Mouse (Mus musculus): ENCODE data around the gene Gtf2e1. TPM values are rescaled to one million over a fixed set of nuclear protein-coding genes. Genes with fewer than 3 reads are reported as not detected.

Gene Gtf2e1
- total and polyA plus RNA-seq, 3 experiments, result 29.5 to 72.7 (median 56.0) TPM

DNA sequence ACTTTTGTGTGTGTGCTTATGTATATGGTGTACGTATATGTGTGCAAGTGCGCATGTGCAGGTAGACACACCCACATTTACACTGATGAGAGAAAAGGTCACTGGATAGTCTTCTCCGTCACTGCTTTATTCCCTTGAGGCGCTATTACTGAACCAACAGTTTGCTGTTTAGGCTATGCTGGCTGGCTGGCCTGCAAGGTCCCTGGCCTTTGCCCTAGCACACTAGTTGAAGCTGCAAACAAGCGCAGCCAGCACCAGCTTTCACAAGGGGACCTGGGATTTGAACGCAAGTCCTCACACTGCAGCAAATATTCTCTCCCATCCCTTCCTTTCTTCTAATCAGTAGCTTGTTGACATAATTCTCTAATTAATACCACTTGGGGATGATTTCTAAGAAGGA is 9.4 kb downstream of the Gtf2e1 start:
- Histone ChIP-seq H3K4me2 (ENCODE audit: insufficient read depth, low read depth, poor library complexity, severe bottlenecking) (no peak overlapping the region), H3K4me3 (replicated peaks in 1 of 3; ENCODE audit: low read depth in 2 of 3, low read length in 2 of 3, poor library complexity in 1 of 3) (no peak overlapping the region), H3K9me3 (replicated peaks; ENCODE audit: low read length) (peaks cover 3% of the 10 kb centered on the region), H3K79me2 (replicated peaks; ENCODE audit: control insufficient read depth, extremely low read depth, insufficient read depth, poor library complexity, severe bottlenecking) (peaks cover 62% of the 10 kb centered on the region), H3K4me1 (ENCODE audit: control insufficient read depth in 1 of 2, insufficient read depth in 2 of 2) (peaks cover 13 to 54% of the 10 kb centered on the region in 2 experiments), H3K27me3 (replicated peaks) (no peaks in the 10 kb centered on the region), H3K27ac (ENCODE audit: insufficient read depth, low read depth) (no peak overlapping the region), H3K36me3 (replicated peaks in 1 of 2; ENCODE audit: control insufficient read depth in 1 of 2, insufficient read depth in 1 of 2, low read length in 1 of 2) (peaks cover 42 to 81% of the 10 kb centered on the region in 2 experiments), H3K9ac (ENCODE audit: insufficient read depth, low read depth) (no peak overlapping the region)
- dilution Hi-C loops (cut with MboI; ENCODE audit: extremely low pct_ligation_motif_present, extremely low pct_unique_long_range_greater_than_20kb, low sequenced_read_pairs) (no loop called here), in situ Hi-C loops (cut with MboI; ENCODE audit: low pct_ligation_motif_present, low pct_unique_long_range_greater_than_20kb, low sequenced_read_pairs) (loop anchor here (10.0 kb wide), 1 partner anchor 155 kb away; no protein-coding TSS in a partner anchor)
- TF ChIP-seq KAT2A (IDR thresholded peaks at IDR 0.05; ENCODE audit: insufficient replicate concordance, low read length) (no peak), POLR2A (IDR thresholded peaks at IDR 0.05; ENCODE audit: low read depth, low read length) (peak; percentile 0; the same call in 1 of the 2 replicates)
- DNase-seq (ENCODE audit: extremely low read depth), result no peak

DNA sequence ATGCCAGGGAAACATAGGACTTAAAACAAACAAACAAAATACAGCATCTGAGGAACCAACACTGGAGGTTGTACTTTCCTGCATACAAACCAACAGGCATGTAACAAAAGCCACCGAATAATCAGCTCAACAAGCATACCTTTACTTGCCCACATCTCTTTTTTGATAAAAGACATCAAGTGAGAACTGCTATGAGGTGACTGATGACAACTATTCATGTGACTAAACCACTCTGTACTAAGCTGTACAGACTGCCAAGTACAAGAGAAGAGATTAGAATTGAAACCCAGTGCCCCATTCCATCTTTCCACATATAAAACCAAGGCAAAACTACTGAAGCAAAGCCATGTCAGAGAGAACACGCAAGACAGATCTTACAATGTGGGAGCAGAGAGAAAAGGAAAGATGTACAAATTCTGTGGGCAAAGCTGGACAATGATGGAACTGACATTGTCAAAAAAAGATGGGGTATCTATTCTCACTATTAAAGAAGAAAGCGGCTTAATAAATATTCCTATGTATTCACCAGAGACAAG is 12.8 kb downstream of the Gtf2e1 start:
- Histone ChIP-seq H3K36me3 (replicated peaks in 1 of 2; ENCODE audit: control insufficient read depth in 1 of 2, insufficient read depth in 1 of 2, low read length in 1 of 2) (peaks cover 58 to 87% of the 10 kb centered on the region in 2 experiments), H3K4me1 (ENCODE audit: control insufficient read depth in 1 of 2, insufficient read depth in 2 of 2) (peaks cover 0 to 28% of the 10 kb centered on the region in 2 experiments; a peak in 2 of 4 replicates)

DNA sequence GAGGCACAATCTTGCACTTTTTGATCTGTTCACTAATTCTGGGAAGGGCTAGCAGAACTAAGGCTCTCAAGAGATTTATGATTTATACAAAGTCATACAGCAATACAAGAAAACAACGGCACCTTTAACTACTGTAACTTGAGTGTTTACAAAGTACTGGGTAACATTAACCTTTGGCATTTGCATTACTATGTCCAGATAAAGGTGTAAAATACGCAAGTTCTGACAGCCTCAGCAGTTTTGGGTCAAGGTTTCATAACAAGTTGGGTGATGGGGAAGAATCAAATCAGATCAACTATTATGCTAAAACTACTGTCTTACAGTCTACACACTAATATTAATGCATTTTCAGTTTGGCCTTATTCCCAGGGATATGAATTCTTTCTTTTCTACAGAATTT is 14.5 kb downstream of the Gtf2e1 start:
- no peaks in the 10 kb centered on the region for H3K27me3 ChIP-seq (replicated peaks)
- in situ Hi-C loops (cut with MboI; ENCODE audit: low pct_ligation_motif_present, low pct_unique_long_range_greater_than_20kb, low sequenced_read_pairs) (no loop called here), dilution Hi-C loops (cut with MboI; ENCODE audit: extremely low pct_ligation_motif_present, extremely low pct_unique_long_range_greater_than_20kb, low sequenced_read_pairs) (no loop called here)
- no peak overlapping the region for H3K9ac ChIP-seq (ENCODE audit: insufficient read depth, low read depth)
- H3K9me3 ChIP-seq (replicated peaks; ENCODE audit: low read length), result peaks cover 19% of the 10 kb centered on the region
- no peak overlapping the region for H3K4me3 ChIP-seq (replicated peaks in 1 of 3; ENCODE audit: low read depth in 2 of 3, low read length in 2 of 3, poor library complexity in 1 of 3)
- DNase-seq (ENCODE audit: extremely low read depth), result no peak
- peak; percentile 66; the same call in 1 of the 2 replicates for TF ChIP-seq ZMIZ1 (IDR thresholded peaks at IDR 0.05; ENCODE audit: low read depth, low read length)
- no peak for TF ChIP-seq CTCF (conservative IDR thresholded peaks at IDR 0.05 in 1 of 2, IDR thresholded peaks at IDR 0.05 in 1 of 2; ENCODE audit: low read depth in 2 of 2, low read length in 2 of 2)
- no peak for TF ChIP-seq ELF1 (IDR thresholded peaks at IDR 0.05; ENCODE audit: low read depth, low read length)
- TF ChIP-seq SIN3A (IDR thresholded peaks at IDR 0.05; ENCODE audit: low read length), result 0 out of 2 replicates have a peak, but pooled peaks have one; percentile 34
- no peak for TF ChIP-seq RAD21 (IDR thresholded peaks at IDR 0.05; ENCODE audit: low read depth, low read length)
- TF ChIP-seq ZNF384 (IDR thresholded peaks at IDR 0.05; ENCODE audit: low read depth, low read length), result no peak
- TF ChIP-seq NRF1 (IDR thresholded peaks at IDR 0.05; ENCODE audit: low read depth, low read length), result no peak
- peak; percentile 70; the same call in 1 of the 2 replicates for TF ChIP-seq POLR2AphosphoS2 (IDR thresholded peaks at IDR 0.05; ENCODE audit: low read depth, low read length)
- TF ChIP-seq USF1 (IDR thresholded peaks at IDR 0.05; ENCODE audit: low read depth, low read length), result no peak
- no peak for TF ChIP-seq RCOR1 (conservative IDR thresholded peaks at IDR 0.05; ENCODE audit: low read depth, low read length)
- TF ChIP-seq PAX5 (IDR thresholded peaks at IDR 0.05; ENCODE audit: low read length), result no peak
- TF ChIP-seq MEF2A (IDR thresholded peaks at IDR 0.05; ENCODE audit: borderline replicate concordance, low read depth, low read length), result 0 out of 2 replicates have a peak, but pooled peaks have one; percentile 7
- peak; percentile 70; the same call in 1 of the 2 replicates for TF ChIP-seq CHD2 (IDR thresholded peaks at IDR 0.05; ENCODE audit: low read length)
- TF ChIP-seq MAZ (IDR thresholded peaks at IDR 0.05; ENCODE audit: low read depth, low read length), result no peak
- no peak for TF ChIP-seq EP300 (IDR thresholded peaks at IDR 0.05; ENCODE audit: low read length)
- TF ChIP-seq JUN (IDR thresholded peaks at IDR 0.05; ENCODE audit: insufficient read depth, low read depth, low read length), result no peak
- no peak for TF ChIP-seq USF2 (conservative IDR thresholded peaks at IDR 0.05; ENCODE audit: low read depth, low read length)
- 0 out of 2 replicates have a peak, but pooled peaks have one; percentile 26 for TF ChIP-seq MAFK (IDR thresholded peaks at IDR 0.05; ENCODE audit: insufficient replicate concordance, low read length)
- H3K27ac ChIP-seq (ENCODE audit: insufficient read depth, low read depth), result no peak overlapping the region
- H3K36me3 ChIP-seq (replicated peaks in 1 of 2; ENCODE audit: control insufficient read depth in 1 of 2, insufficient read depth in 1 of 2, low read length in 1 of 2), result peaks cover 60 to 91% of the 10 kb centered on the region in 2 experiments
- H3K4me2 ChIP-seq (ENCODE audit: insufficient read depth, low read depth, poor library complexity, severe bottlenecking), result no peak overlapping the region
- H3K79me2 ChIP-seq (replicated peaks; ENCODE audit: control insufficient read depth, extremely low read depth, insufficient read depth, poor library complexity, severe bottlenecking), result peaks cover 22% of the 10 kb centered on the region
- peaks cover 0 to 14% of the 10 kb centered on the region in 2 experiments; a peak in 1 of 4 replicates for H3K4me1 ChIP-seq (ENCODE audit: control insufficient read depth in 1 of 2, insufficient read depth in 2 of 2)

More for the DNA sequence above, 12.8 kb downstream of the Gtf2e1 start:
- H3K27ac ChIP-seq (ENCODE audit: insufficient read depth, low read depth), result peak overlapping the region; percentile 6; the same call in 1 of the 2 replicates
- dilution Hi-C loops (cut with MboI; ENCODE audit: extremely low pct_ligation_motif_present, extremely low pct_unique_long_range_greater_than_20kb, low sequenced_read_pairs), result no loop called here
- H3K27me3 ChIP-seq (replicated peaks), result no peaks in the 10 kb centered on the region
- in situ Hi-C loops (cut with MboI; ENCODE audit: low pct_ligation_motif_present, low pct_unique_long_range_greater_than_20kb, low sequenced_read_pairs), result no loop called here
- no peak overlapping the region for H3K4me3 ChIP-seq (replicated peaks in 1 of 3; ENCODE audit: low read depth in 2 of 3, low read length in 2 of 3, poor library complexity in 1 of 3)
- no peak overlapping the region for H3K4me2 ChIP-seq (ENCODE audit: insufficient read depth, low read depth, poor library complexity, severe bottlenecking)
- peak; percentile 98 for TF ChIP-seq POLR2AphosphoS2 (IDR thresholded peaks at IDR 0.05; ENCODE audit: low read depth, low read length)
- no peak for TF ChIP-seq SMC3 (IDR thresholded peaks at IDR 0.05; ENCODE audit: low read depth, low read length)
- peak; percentile 2; the same call in 1 of the 2 replicates for TF ChIP-seq IRF4 (IDR thresholded peaks at IDR 0.05; ENCODE audit: low read depth, low read length)
- 0 out of 2 replicates have a peak, but pooled peaks have one; percentile 47 for TF ChIP-seq CHD2 (IDR thresholded peaks at IDR 0.05; ENCODE audit: low read length)
- TF ChIP-seq KAT2A (IDR thresholded peaks at IDR 0.05; ENCODE audit: insufficient replicate concordance, low read length), result no peak
- 0 out of 2 replicates have a peak, but pooled peaks have one; percentile 27 for TF ChIP-seq CHD1 (IDR thresholded peaks at IDR 0.05; ENCODE audit: low read depth, low read length)
- TF ChIP-seq RCOR1 (conservative IDR thresholded peaks at IDR 0.05; ENCODE audit: low read depth, low read length), result peak; percentile 51; the same call in 1 of the 2 replicates
- no peak for TF ChIP-seq MEF2A (IDR thresholded peaks at IDR 0.05; ENCODE audit: borderline replicate concordance, low read depth, low read length)
- TF ChIP-seq POLR2A (IDR thresholded peaks at IDR 0.05; ENCODE audit: low read depth, low read length), result no peak
- TF ChIP-seq ZMIZ1 (IDR thresholded peaks at IDR 0.05; ENCODE audit: low read depth, low read length), result peak; percentile 87; the same call in 1 of the 2 replicates
- no peak for TF ChIP-seq MYC (IDR thresholded peaks at IDR 0.05; ENCODE audit: low read depth, low read length)
- no peak for TF ChIP-seq UBTF (IDR thresholded peaks at IDR 0.05; ENCODE audit: low read depth, low read length)
- no peak for TF ChIP-seq EP300 (IDR thresholded peaks at IDR 0.05; ENCODE audit: low read length)
- DNase-seq (ENCODE audit: extremely low read depth), result no peak
- H3K9ac ChIP-seq (ENCODE audit: insufficient read depth, low read depth), result no peak overlapping the region
- peaks cover 19% of the 10 kb centered on the region for H3K9me3 ChIP-seq (replicated peaks; ENCODE audit: low read length)
- H3K79me2 ChIP-seq (replicated peaks; ENCODE audit: control insufficient read depth, extremely low read depth, insufficient read depth, poor library complexity, severe bottlenecking), result peaks cover 35% of the 10 kb centered on the region
